Mouse (Mus musculus): ENCODE data around the gene Zbtb17. TPM values are rescaled to one million over a fixed set of nuclear protein-coding genes. Genes with fewer than 3 reads are reported as not detected.

Zbtb17 gene
- polyA plus RNA-seq, 1 experiment from 2014 or later: 34.0 TPM

- H3K9me3 ChIP-seq (replicated peaks): no peaks in the 10 kb centered on the region
- no peak for ATAC-seq (ENCODE audit: insufficient number of reproducible peaks, low FRiP score, low TSS enrichment, low read depth)
- 73% methylated on average over 10 of the region's 10 CpGs for WGBS
- 0 out of 2 replicates have a peak overlapping the region, but pooled peaks have one; percentile 90 for H3K4me2 ChIP-seq (replicated peaks)
- H3K27me3 ChIP-seq: 0 out of 2 replicates have a peak, but pooled peaks cover 2% of the 10 kb centered on the region
- H3K9ac ChIP-seq: no peak overlapping the region
- H3K4me3 ChIP-seq (replicated peaks): no peak overlapping the region
- peaks cover 19% of the 10 kb centered on the region for H3K4me1 ChIP-seq
- no peaks in the 10 kb centered on the region for H3K36me3 ChIP-seq
- H3K27ac ChIP-seq (replicated peaks): no peak overlapping the region
Measured at GRCm38 (mm10) chr4:141426796-141427745, 17.4 kb upstream of the Zbtb17 start.

- Histone ChIP-seq H3K27me3 (0 out of 2 replicates have a peak, but pooled peaks cover 2% of the 10 kb centered on the region), H3K9me3 (replicated peaks) (no peaks in the 10 kb centered on the region), H3K27ac (replicated peaks) (no peak overlapping the region), H3K4me2 (replicated peaks) (no peak overlapping the region), H3K36me3 (no peaks in the 10 kb centered on the region), H3K4me3 (replicated peaks) (no peak overlapping the region), H3K4me1 (peaks cover 21% of the 10 kb centered on the region), H3K9ac (no peak overlapping the region)
- no peak for ATAC-seq (ENCODE audit: insufficient number of reproducible peaks, low FRiP score, low TSS enrichment, low read depth)
- 87% methylated on average over 13 of the region's 13 CpGs for WGBS
Measured at GRCm38 (mm10) chr4:141427921-141428320, 16.5 kb upstream of the Zbtb17 start.

GRCm38 (mm10) chr4:141429381-141429780 is 15.1 kb upstream of the Zbtb17 start:
- ATAC-seq (ENCODE audit: insufficient number of reproducible peaks, low FRiP score, low TSS enrichment, low read depth): no peak
- H3K9me3 ChIP-seq (replicated peaks): no peaks in the 10 kb centered on the region
- H3K27ac ChIP-seq (replicated peaks): no peak overlapping the region
- WGBS: 81% methylated on average over 6 of the region's 6 CpGs
- H3K9ac ChIP-seq: no peak overlapping the region
- peaks cover 23% of the 10 kb centered on the region for H3K4me1 ChIP-seq
- H3K27me3 ChIP-seq: 0 out of 2 replicates have a peak, but pooled peaks cover 2% of the 10 kb centered on the region
- no peak overlapping the region for H3K4me3 ChIP-seq (replicated peaks)
- no peak overlapping the region for H3K4me2 ChIP-seq (replicated peaks)
- no peaks in the 10 kb centered on the region for H3K36me3 ChIP-seq

GRCm38 (mm10) chr4:141429847-141430246 is 14.6 kb upstream of the Zbtb17 start:
- ATAC-seq (ENCODE audit: insufficient number of reproducible peaks, low FRiP score, low TSS enrichment, low read depth): no peak
- H3K9me3 ChIP-seq (replicated peaks): no peaks in the 10 kb centered on the region
- H3K36me3 ChIP-seq: no peaks in the 10 kb centered on the region
- H3K27me3 ChIP-seq: 0 out of 2 replicates have a peak, but pooled peaks cover 1% of the 10 kb centered on the region
- WGBS: 52% methylated on average over 9 of the region's 9 CpGs
- H3K9ac ChIP-seq: no peak overlapping the region
- H3K4me2 ChIP-seq (replicated peaks): no peak overlapping the region
- H3K27ac ChIP-seq (replicated peaks): no peak overlapping the region
- H3K4me3 ChIP-seq (replicated peaks): no peak overlapping the region
- peaks cover 23% of the 10 kb centered on the region for H3K4me1 ChIP-seq

GRCm38 (mm10) chr4:141430997-141431396 is 13.5 kb upstream of the Zbtb17 start:
- Histone ChIP-seq H3K9ac (no peak overlapping the region), H3K4me2 (replicated peaks) (no peak overlapping the region), H3K4me1 (peaks cover 12% of the 10 kb centered on the region), H3K27me3 (no peaks in the 10 kb centered on the region), H3K4me3 (replicated peaks) (no peak overlapping the region), H3K27ac (replicated peaks) (no peak overlapping the region), H3K9me3 (replicated peaks) (no peaks in the 10 kb centered on the region), H3K36me3 (no peaks in the 10 kb centered on the region)
- WGBS: 41% methylated on average over 9 of the region's 9 CpGs
- no peak for ATAC-seq (ENCODE audit: insufficient number of reproducible peaks, low FRiP score, low TSS enrichment, low read depth)

- H3K4me2 ChIP-seq (replicated peaks): no peak overlapping the region
- peaks cover 4% of the 10 kb centered on the region; the same call in 1 of the 2 replicates for H3K4me1 ChIP-seq
- no peak overlapping the region for H3K4me3 ChIP-seq (replicated peaks)
- no peak overlapping the region for H3K9ac ChIP-seq
- no peak overlapping the region for H3K27ac ChIP-seq (replicated peaks)
- no peaks in the 10 kb centered on the region for H3K36me3 ChIP-seq
- WGBS: 46% methylated on average over 14 of the region's 14 CpGs
- ATAC-seq (ENCODE audit: insufficient number of reproducible peaks, low FRiP score, low TSS enrichment, low read depth): no peak
- H3K9me3 ChIP-seq (replicated peaks): no peaks in the 10 kb centered on the region
- no peaks in the 10 kb centered on the region for H3K27me3 ChIP-seq
Measured at GRCm38 (mm10) chr4:141432666-141433065, 11.8 kb upstream of the Zbtb17 start.

- no peaks in the 10 kb centered on the region for H3K27me3 ChIP-seq
- WGBS: 80% methylated on average over 18 of the region's 18 CpGs
- H3K36me3 ChIP-seq: no peaks in the 10 kb centered on the region
- peaks cover 4% of the 10 kb centered on the region; the same call in 1 of the 2 replicates for H3K4me1 ChIP-seq
- no peak overlapping the region for H3K9ac ChIP-seq
- ATAC-seq (ENCODE audit: insufficient number of reproducible peaks, low FRiP score, low TSS enrichment, low read depth): no peak
- no peaks in the 10 kb centered on the region for H3K9me3 ChIP-seq (replicated peaks)
- H3K4me3 ChIP-seq (replicated peaks): no peak overlapping the region
- no peak overlapping the region for H3K4me2 ChIP-seq (replicated peaks)
- H3K27ac ChIP-seq (replicated peaks): no peak overlapping the region
Measured at GRCm38 (mm10) chr4:141433191-141433590, 11.3 kb upstream of the Zbtb17 start.

- H3K27ac ChIP-seq (replicated peaks): no peak within 1 kb of the TSS
- WGBS: 67% methylated on average over 1 of the region's 1 CpGs
- no peak within 1 kb of the TSS for H3K4me2 ChIP-seq (replicated peaks)
- peaks cover 4% of the 10 kb centered on the region; the same call in 1 of the 2 replicates for H3K4me1 ChIP-seq
- no peaks in the 10 kb centered on the region for H3K27me3 ChIP-seq
- no peak for ATAC-seq (ENCODE audit: insufficient number of reproducible peaks, low FRiP score, low TSS enrichment, low read depth)
- no peaks in the 10 kb centered on the region for H3K9me3 ChIP-seq (replicated peaks)
- H3K36me3 ChIP-seq: no peaks in the 10 kb centered on the region
- H3K4me3 ChIP-seq (replicated peaks): no peak within 1 kb of the TSS
- H3K9ac ChIP-seq: no peak within 1 kb of the TSS
Measured at GRCm38 (mm10) chr4:141435974-141436373, 8.5 kb upstream of the Zbtb17 start, which contains the start of gene Srarp. Srarp (minus strand) TSS chr4:141436105.

GRCm38 (mm10) chr4:141439083-141439803 is 5.2 kb upstream of the Zbtb17 start:
- Histone ChIP-seq H3K4me1 (no peaks in the 10 kb centered on the region), H3K27ac (replicated peaks) (no peak overlapping the region), H3K27me3 (no peaks in the 10 kb centered on the region), H3K4me3 (replicated peaks) (no peak overlapping the region), H3K9me3 (replicated peaks) (no peaks in the 10 kb centered on the region), H3K9ac (no peak overlapping the region), H3K4me2 (replicated peaks) (no peak overlapping the region), H3K36me3 (no peaks in the 10 kb centered on the region)
- ATAC-seq (ENCODE audit: insufficient number of reproducible peaks, low FRiP score, low TSS enrichment, low read depth): no peak
- WGBS: 71% methylated on average over 12 of the region's 12 CpGs

- no peak for ATAC-seq (ENCODE audit: insufficient number of reproducible peaks, low FRiP score, low TSS enrichment, low read depth)
- Histone ChIP-seq H3K9me3 (replicated peaks) (no peaks in the 10 kb centered on the region), H3K9ac (no peak overlapping the region), H3K27me3 (no peaks in the 10 kb centered on the region), H3K4me2 (replicated peaks) (no peak overlapping the region), H3K36me3 (no peaks in the 10 kb centered on the region), H3K4me3 (replicated peaks) (no peak overlapping the region), H3K4me1 (peaks cover 8% of the 10 kb centered on the region), H3K27ac (replicated peaks) (no peak overlapping the region)
Measured at GRCm38 (mm10) chr4:141440877-141441276, 3.6 kb upstream of the Zbtb17 start.

All from embryonic facial prominence, embryonic 15.5 days (tissue).